Mouse (Mus musculus): Measurements from ENCODE around the gene Zfp1. TPM values are rescaled to one million over a fixed set of nuclear protein-coding genes. Genes with fewer than 3 reads are reported as not detected.

Gene Zfp1
- polyA plus RNA-seq (2011; ENCODE audit: insufficient read depth, insufficient read length, low replicate concordance, missing spikeins) = 6.0 and 9.7 TPM in 2 replicates

DNA sequence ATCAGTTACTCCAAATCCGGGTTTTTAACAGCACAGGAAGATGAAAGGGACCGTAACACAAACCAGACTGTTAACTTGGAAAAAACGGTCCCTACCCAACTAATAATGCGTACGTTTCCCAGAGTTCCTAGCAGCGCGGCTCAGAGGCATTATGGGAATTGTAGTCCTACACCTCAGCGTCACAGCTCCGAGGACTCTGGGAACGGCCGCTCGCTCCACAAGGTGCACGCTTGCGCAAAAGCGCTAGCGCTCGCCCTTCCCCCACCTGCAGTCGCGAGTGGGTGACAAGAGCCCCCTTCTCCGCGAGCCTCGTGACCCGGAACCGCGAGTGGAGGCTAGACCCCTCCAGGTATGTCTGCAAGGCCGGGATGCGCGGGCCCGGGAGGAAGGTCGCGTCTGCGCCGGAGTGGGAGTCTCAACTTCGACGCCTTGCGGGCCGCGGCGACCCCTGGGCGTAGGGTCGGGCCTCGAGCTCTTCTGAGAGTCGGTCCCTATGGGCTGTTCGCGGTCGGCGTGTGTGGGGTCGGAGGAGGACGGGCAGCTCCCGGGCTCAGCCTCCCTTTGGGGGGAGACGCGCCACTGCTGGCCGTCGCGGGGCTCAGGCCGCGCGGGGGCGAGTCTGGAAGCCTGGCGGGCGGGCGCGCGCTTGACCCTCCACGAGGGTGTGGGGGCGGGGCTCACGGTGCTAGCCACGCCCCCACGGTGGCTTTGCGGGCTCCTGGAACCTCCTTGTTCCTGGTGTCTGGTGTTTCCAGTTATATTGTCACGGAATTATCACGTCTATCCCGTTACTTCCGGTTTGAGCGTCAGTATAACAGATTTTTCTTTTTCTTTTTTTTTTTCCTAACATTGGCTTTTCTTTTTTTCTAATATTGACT lies at the start of gene Zfp1:
Zfp1 (plus strand) TSS at position 138 of the 878 bp plus-strand sequence.
- TF ChIP-seq POLR2A (IDR thresholded peaks at IDR 0.05; ENCODE audit: borderline replicate concordance, control insufficient read depth, low read depth, low read length) = peak; percentile 56; the same call in 1 of the 2 replicates
- no peak for TF ChIP-seq CTCF (IDR thresholded peaks at IDR 0.05; ENCODE audit: control insufficient read depth, insufficient read depth, low read length)
- Histone ChIP-seq H3K27ac (ENCODE audit: control insufficient read depth, insufficient read depth, low read depth, low read length, poor library complexity) (peak within 1 kb of the TSS; percentile 93), H3K4me1 (ENCODE audit: control insufficient read depth, insufficient read depth, low read length) (no peaks in the 10 kb centered on the region), H3K4me3 (replicated peaks; ENCODE audit: control insufficient read depth, low read depth, low read length) (peak within 1 kb of the TSS; percentile 90)
- WGBS = under 1% methylated on average over 75 of the region's 75 CpGs

DNA sequence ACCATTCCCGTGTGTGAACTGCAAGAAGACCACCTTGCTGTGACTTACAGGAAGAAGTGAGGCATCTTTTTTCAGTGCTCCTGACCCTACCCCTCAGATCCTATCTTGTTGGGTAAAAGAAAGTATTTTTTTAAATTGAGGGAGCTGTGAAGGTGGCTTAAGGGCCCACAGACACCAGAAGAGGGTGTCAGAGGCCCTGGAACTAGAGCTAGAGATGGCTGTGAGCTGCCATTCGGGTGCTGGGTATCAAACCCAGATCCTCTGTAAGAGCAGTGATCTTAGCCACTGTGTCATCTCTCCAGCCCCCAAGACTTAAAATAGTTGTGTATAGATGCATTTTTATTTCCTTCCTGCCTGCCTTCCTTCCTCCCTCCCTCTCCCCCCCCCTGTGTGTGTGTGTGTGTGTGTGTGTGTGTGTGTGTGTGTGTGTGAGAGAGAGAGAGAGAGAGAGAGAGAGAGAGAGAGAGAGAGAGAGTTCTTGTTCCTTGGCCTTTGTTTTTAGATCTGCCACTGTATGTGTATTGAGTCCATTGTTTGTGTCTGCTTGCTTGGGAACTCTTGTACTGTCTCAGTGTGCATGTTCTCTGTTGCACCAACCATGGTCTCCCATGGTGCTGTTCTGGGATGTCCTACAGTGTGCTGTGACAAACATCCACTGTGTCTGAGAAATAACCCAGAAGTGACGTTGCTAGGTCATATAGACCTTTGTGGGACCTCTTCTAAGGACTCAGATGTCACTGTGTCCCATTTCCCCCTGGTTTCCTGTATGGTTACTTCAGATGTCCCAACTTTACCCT lies 49.0 kb upstream of the Zfp1 start:
- 25% methylated on average over 3 of the region's 3 CpGs for WGBS
- peaks cover 11% of the 10 kb centered on the region for H3K4me1 ChIP-seq (ENCODE audit: control insufficient read depth, insufficient read depth, low read length)
- H3K27ac ChIP-seq (ENCODE audit: control insufficient read depth, insufficient read depth, low read depth, low read length, poor library complexity) = peak overlapping the region; percentile 30; the same call in 1 of the 2 replicates
- no peak for TF ChIP-seq POLR2A (IDR thresholded peaks at IDR 0.05; ENCODE audit: borderline replicate concordance, control insufficient read depth, low read depth, low read length)
- H3K4me3 ChIP-seq (replicated peaks; ENCODE audit: control insufficient read depth, low read depth, low read length) = no peak overlapping the region

DNA sequence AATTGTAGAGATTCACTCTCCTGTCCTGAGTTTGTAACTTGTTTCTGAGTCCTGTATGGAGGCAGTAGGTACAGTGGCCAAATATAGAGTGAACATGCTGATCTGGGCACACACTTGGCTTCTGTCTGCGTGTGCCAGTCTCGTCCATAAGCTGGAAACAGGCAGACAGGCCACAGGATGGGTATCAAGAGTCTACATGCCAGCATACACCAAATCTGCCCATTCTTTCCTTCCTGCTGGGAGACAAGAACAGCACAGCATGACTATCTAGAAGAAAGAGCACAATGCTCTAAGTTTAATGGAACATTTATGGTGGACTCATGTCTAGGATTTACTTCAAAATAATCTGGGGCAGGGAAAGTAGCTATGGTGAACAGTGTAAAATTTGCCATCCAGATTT lies 48.2 kb upstream of the Zfp1 start:
- TF ChIP-seq POLR2A (IDR thresholded peaks at IDR 0.05; ENCODE audit: borderline replicate concordance, control insufficient read depth, low read depth, low read length) (no peak), CTCF (IDR thresholded peaks at IDR 0.05; ENCODE audit: control insufficient read depth, insufficient read depth, low read length) (no peak)
- Histone ChIP-seq H3K27ac (ENCODE audit: control insufficient read depth, insufficient read depth, low read depth, low read length, poor library complexity) (no peak overlapping the region; the same call in 1 of the 2 replicates), H3K4me1 (ENCODE audit: control insufficient read depth, insufficient read depth, low read length) (peaks cover 11% of the 10 kb centered on the region), H3K4me3 (replicated peaks; ENCODE audit: control insufficient read depth, low read depth, low read length) (no peak overlapping the region)
- WGBS = 30% methylated on average over 2 of the region's 2 CpGs

DNA sequence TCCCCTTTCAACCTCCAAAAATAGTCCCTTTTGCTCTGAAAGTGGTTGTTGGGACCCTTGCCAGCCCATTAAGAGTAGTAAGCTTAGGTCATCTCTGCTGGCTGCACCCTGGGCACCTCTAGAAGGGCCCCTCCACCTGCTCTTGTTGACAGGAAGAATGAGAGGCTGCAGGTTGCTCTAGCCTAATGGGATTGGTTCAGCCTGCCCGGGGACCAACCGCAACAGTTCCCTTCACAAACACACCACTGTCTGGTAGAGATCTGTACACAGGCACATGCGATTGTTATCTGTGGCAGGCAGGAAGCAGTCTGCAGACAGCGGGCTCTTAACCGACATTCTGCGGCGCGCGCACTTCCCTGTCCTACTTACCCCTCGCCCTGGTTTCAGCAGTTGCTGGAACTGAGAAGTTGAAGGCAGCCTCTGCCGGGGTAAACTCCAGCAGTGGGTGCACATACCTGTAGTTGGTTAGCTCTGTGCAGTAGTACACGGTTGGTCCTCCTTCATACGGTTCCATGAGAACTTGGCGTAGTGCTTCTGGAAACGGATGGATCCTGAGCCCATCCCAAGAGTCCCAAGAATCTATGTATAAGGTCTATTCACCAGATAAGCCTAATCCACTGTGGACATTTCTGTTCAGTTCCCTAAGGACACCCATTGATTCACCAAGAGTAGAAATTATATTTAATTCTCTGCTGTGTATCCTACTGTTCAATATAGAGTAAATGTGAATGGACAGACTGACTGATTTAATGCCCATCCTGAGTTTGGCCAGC lies 47.3 kb upstream of the Zfp1 start:
- Histone ChIP-seq H3K4me3 (replicated peaks; ENCODE audit: control insufficient read depth, low read depth, low read length) (peak overlapping the region; percentile 48), H3K4me1 (ENCODE audit: control insufficient read depth, insufficient read depth, low read length) (peaks cover 13% of the 10 kb centered on the region), H3K27ac (ENCODE audit: control insufficient read depth, insufficient read depth, low read depth, low read length, poor library complexity) (peak overlapping the region; percentile 73)
- TF ChIP-seq CTCF (IDR thresholded peaks at IDR 0.05; ENCODE audit: control insufficient read depth, insufficient read depth, low read length) (no peak), POLR2A (IDR thresholded peaks at IDR 0.05; ENCODE audit: borderline replicate concordance, control insufficient read depth, low read depth, low read length) (no peak; the same call in 1 of the 2 replicates)
- WGBS = under 1% methylated on average over 15 of the region's 15 CpGs

DNA sequence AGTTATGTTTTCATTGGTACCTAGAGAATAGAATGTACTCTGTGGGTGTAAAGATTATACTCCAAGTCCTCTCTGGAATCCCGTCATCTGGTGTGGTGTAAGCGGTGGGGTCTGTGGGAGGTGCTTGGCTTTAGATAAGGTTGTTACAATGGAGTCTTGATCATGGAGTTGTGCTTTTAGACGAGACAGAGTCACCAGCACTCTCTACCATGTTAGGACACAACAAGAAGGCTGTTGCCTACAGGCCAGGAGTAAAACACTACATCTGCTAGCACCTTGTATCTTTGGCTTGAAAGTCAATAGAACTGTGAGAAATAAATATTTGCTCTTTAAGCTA lies 46.7 kb upstream of the Zfp1 start:
- peaks cover 13% of the 10 kb centered on the region for H3K4me1 ChIP-seq (ENCODE audit: control insufficient read depth, insufficient read depth, low read length)
- no peak overlapping the region for H3K27ac ChIP-seq (ENCODE audit: control insufficient read depth, insufficient read depth, low read depth, low read length, poor library complexity)
- H3K4me3 ChIP-seq (replicated peaks; ENCODE audit: control insufficient read depth, low read depth, low read length) = no peak overlapping the region
- TF ChIP-seq CTCF (IDR thresholded peaks at IDR 0.05; ENCODE audit: control insufficient read depth, insufficient read depth, low read length) = no peak
- TF ChIP-seq POLR2A (IDR thresholded peaks at IDR 0.05; ENCODE audit: borderline replicate concordance, control insufficient read depth, low read depth, low read length) = no peak
- WGBS = 18% methylated on average over 3 of the region's 3 CpGs

DNA sequence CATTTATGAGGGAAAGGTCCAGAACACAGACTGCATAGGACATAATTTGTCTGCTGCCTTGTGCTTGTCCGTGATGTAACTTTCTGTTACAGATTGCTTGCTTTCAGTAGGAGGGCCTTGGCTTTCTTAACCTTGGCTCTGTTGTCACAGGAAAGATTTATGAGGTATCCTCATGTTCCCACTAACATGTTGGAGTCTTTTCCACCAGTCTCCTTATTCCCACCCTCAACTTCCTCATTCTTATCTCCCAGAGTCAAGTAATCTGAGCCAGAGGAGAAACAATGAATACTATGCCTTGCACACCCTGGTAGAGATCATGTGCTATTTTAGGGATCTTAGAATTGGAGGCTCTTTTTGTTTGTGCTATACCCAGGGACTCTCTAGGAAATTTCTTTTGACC lies 45.9 kb upstream of the Zfp1 start:
- H3K4me3 ChIP-seq (replicated peaks; ENCODE audit: control insufficient read depth, low read depth, low read length) = no peak overlapping the region
- no peak overlapping the region for H3K27ac ChIP-seq (ENCODE audit: control insufficient read depth, insufficient read depth, low read depth, low read length, poor library complexity)
- TF ChIP-seq POLR2A (IDR thresholded peaks at IDR 0.05; ENCODE audit: borderline replicate concordance, control insufficient read depth, low read depth, low read length) = no peak
- TF ChIP-seq CTCF (IDR thresholded peaks at IDR 0.05; ENCODE audit: control insufficient read depth, insufficient read depth, low read length) = no peak
- H3K4me1 ChIP-seq (ENCODE audit: control insufficient read depth, insufficient read depth, low read length) = peaks cover 13% of the 10 kb centered on the region
- WGBS = 14% methylated on average over 1 of the region's 1 CpGs

DNA sequence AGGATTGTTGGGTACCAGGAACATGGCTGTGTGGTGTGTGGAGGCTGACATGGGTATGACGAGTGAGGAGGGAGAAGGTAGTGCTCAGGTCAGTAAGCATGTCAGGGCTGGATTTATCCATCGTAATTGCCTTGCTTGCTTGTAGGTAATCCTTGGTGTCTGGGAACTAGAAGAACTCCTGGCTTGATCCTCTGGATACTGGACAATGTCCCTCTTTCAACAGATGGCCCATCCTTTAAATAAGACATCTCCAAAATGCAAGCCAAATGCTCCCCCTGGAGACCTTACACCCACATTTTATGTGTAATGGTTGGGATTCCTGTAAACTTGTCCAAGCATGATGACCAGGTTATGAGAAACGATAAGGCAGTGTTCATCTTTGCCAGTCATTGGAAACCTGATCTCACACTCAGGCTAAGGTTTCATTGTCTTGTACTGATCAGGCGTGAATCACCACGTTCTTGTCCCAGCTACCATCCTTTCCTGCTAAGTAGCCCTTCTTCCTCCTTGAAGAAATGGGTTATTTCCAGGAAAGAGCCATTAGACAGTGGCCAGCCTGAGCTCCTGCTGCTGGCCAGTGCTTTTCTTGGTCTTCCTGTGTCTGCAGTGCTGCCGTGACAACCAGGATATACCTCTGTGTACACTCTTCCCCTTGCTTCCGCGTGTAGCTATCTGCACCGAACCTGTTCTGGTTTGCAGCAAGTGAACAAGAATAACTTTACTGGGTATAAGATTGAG lies 43.3 kb upstream of the Zfp1 start:
- H3K4me3 ChIP-seq (replicated peaks; ENCODE audit: control insufficient read depth, low read depth, low read length) = no peak overlapping the region
- 40% methylated on average over 9 of the region's 9 CpGs for WGBS

More for the DNA sequence above, 43.3 kb upstream of the Zfp1 start:
- Histone ChIP-seq H3K4me1 (ENCODE audit: control insufficient read depth, insufficient read depth, low read length) (peaks cover 5% of the 10 kb centered on the region; the same call in 1 of the 2 replicates), H3K27ac (ENCODE audit: control insufficient read depth, insufficient read depth, low read depth, low read length, poor library complexity) (no peak overlapping the region)
- no peak for TF ChIP-seq CTCF (IDR thresholded peaks at IDR 0.05; ENCODE audit: control insufficient read depth, insufficient read depth, low read length)
- TF ChIP-seq POLR2A (IDR thresholded peaks at IDR 0.05; ENCODE audit: borderline replicate concordance, control insufficient read depth, low read depth, low read length) = no peak

Data from bone marrow, adult 2 months (tissue).